In genomic region chr8:60583369-60583768, GRCm38 (mm10) we compare ENCODE assay signal across 17 mouse cellular contexts.
"Had no signal": no experiment of that assay in that cellular context is flagged by ENCODE, and none has a peak within 500 bp of the region (broad histone marks: within the 10 kb centered on the region; RNA-seq: fewer than 3 reads in every experiment).

No protein-coding gene starts in this region.

- H3K9me3 ChIP-seq: lung, embryonic 15.5 days; megakaryocyte, embryonic 14.5 days; midbrain, embryonic 13.5 days; midbrain, embryonic 15.5 days; neural tube, embryonic 12.5 days; stomach, embryonic 15.5 days had no signal

- H3K4me3 ChIP-seq: lung, embryonic 15.5 days; megakaryocyte, embryonic 14.5 days; midbrain, embryonic 13.5 days; midbrain, embryonic 15.5 days; neural tube, embryonic 12.5 days; stomach, embryonic 15.5 days had no signal

- H3K27me3 ChIP-seq: lung, embryonic 15.5 days; megakaryocyte, embryonic 14.5 days; midbrain, embryonic 13.5 days; midbrain, embryonic 15.5 days; neural tube, embryonic 12.5 days; stomach, embryonic 15.5 days had no signal

- H3K4me1 ChIP-seq: lung, embryonic 15.5 days; megakaryocyte, embryonic 14.5 days; midbrain, embryonic 13.5 days; midbrain, embryonic 15.5 days; neural tube, embryonic 12.5 days; stomach, embryonic 15.5 days had no signal

- H3K4me2 ChIP-seq: lung, embryonic 15.5 days; midbrain, embryonic 11.5 days; midbrain, embryonic 13.5 days; midbrain, embryonic 15.5 days; neural tube, embryonic 12.5 days; stomach, embryonic 15.5 days had no signal

- DNase-seq: lung, adult 2 months; lung, postnatal 14 days; lung, postnatal 36 days; right cerebral cortex, postnatal 14 days; thymus, adult 18-20 months; thymus, postnatal 14 days; thymus, postnatal 4 days had no signal

- H3K9ac ChIP-seq: lung, embryonic 15.5 days; midbrain, embryonic 13.5 days; midbrain, embryonic 15.5 days; neural tube, embryonic 12.5 days; stomach, embryonic 15.5 days had no signal

- ATAC-seq: lung, postnatal 0 days; midbrain, embryonic 13.5 days; midbrain, embryonic 15.5 days had no signal

- H3K27ac ChIP-seq: lung, embryonic 15.5 days; macrophage; midbrain, embryonic 13.5 days; midbrain, embryonic 15.5 days; neural tube, embryonic 12.5 days; stomach, embryonic 15.5 days; stomach, postnatal 0 days had no signal

- H3K36me3 ChIP-seq: lung, embryonic 15.5 days; midbrain, embryonic 13.5 days; midbrain, embryonic 15.5 days; neural tube, embryonic 12.5 days; stomach, embryonic 15.5 days had no signal
